Mouse (Mus musculus) right cerebral cortex, postnatal 10 days (tissue): ENCODE measurements around the gene Saa3.
"Not testable (repeated sequence)": the region's sequence is repeated elsewhere in the genome, so short reads cannot be mapped to it uniquely, and the experiment has no call there.

Experiments used
- DNase-seq, 2 experiments: peaks; one replicate each; pipeline ENCODE4 v3.0.0; 2021; ENCODE audit warnings: low spot score in 2 of 2

Gene Saa3

DNA sequence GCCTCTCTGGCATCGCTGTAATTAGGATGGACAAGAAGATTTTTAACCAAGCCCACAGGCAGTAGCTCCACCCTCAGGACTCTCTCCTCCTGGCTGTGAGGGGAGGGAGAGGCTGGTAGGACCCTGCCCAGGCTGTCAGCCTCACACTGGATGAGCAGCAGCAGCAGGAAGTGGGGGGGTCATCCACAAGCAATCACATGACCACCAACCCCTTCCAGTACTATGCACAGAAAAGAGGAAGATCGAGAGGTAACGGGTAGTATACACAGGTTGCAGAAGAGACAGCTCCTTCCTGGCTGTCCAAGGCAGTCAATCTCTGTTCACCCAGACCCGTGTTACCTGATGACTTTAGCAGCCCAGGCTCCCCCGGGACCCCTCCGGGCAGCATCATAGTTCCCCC, 3.2 kb downstream of the Saa3 start:
- DNase-seq, result no peak

DNA sequence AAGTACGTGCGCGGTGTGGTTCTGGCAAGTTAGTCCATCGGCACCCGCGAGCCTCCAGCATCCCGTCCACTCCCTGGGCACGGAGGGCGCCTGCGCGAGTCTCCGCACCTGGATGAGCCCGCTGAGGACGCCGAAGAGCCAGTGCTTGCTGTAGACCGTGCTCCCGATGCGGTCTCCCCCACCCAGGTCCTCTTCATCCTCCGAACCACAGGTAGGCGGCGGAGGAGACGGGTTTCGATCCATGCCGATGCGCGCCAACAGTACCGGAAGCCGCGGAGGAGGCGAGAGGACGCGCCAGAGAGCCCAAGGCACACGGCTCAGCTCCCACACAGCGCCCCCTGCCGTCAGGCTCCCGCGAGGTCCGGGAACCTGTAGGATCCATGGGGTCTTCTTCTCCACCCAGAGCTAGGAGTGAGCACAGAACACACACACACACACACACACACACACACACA, 5.1 kb downstream of the Saa3 start, which contains the start of gene Saal1:
Saal1 (minus strand) TSS at position 291 of the 455 bp plus-strand sequence.
- DNase-seq, result peak; percentile 89 to 92

DNA sequence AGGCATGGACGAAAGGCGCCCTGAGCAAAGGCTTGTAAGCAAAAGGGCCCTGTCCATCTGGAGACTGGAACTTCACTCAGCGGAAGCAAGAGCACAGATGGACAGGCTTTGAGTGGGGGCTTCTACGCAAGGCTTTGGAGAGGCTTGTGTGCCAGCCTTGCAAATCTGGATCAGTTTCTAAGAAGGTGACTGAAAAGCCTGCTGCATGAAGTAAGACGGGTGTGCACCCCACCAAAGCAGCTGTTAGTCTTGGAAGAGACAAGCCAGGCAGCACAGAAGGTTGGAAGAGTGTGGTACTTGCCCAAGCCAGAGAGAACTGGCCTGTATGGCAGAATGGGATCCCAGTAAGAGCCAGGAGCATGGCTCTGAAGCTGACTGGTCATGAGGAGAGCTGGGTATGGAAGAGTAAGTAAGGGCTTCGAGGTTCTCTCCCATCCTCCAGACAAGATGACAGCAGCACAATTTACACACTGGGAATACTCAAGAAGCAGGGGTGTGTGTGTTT, 14.9 kb downstream of the Saa3 start:
- no peak for DNase-seq

DNA sequence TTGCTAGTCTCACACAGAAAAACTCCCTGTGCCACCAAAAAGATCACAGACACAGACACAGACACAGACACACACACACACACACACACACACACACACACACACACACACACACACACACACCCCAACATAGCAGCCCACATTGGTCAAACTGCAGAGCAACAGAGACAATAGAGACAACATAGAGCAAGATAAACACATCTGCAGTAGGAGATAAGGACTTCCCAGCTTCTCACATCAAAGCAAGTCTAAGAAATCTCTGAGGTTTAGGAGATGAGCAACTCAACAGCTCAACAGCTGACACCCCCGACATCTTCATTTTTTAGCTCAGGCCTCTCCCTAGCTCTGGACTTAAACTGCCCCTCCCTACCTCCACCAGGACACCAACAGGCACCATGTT, 18.7 kb downstream of the Saa3 start:
- DNase-seq, result no peak

DNA sequence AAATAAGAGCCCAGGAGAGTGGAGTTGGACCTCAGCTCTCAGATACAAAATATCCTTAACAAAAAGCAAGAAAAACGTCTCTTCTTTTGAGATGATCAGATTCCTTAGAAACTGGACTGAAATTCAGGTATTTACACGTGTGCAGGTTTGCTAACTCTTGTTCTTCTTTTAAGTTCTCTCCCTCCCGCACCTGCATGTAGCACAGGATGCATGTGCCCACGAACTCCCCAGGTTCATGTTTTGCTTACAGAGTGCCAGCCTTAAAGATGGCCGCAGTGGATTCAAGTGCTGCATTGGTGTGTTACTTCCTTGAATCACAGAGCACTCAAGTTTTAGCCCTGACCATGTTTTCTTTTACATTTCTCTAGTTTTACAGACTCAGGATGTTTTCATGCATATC, 28.7 kb downstream of the Saa3 start:
- no peak for DNase-seq

DNA sequence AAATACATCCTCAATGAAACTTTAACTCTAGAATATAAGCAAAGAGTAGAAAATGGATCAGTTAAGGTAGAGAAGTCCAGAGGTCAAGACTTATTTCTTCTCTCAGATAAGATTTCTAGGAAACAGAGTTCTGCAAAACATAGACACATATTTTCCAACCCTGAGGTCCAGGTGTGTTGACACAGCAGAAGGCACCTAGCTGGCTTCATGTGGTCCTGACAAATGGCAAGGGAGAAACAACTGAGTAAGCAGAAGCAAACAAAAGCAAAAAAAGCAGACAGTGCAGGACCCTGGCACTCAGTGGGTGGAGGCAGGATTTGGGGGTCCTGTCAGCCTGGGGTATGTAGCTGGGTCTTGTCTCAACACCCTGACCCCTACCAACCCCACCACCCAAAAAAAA, 34.8 kb downstream of the Saa3 start:
- DNase-seq, result no peak

DNA sequence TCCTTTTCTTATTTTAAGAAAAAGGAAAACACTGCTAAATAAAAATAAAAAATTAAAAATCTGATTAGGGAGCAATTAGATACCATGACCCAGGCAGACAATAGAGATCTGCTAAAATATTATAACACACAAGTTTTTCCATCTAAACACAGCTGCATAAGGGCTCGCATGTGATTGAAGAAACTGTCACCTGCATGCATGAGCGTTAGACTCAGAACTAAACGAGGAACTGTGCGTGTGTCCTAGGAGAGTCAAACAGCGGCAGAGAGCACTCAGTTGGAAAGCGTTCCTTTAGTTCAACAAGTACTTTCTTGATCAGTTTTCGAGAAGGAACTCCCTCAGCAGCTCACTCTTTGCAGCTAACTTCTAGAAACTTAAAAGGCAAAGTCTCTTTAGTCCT, 36.5 kb downstream of the Saa3 start:
- DNase-seq, result not testable (repeated sequence)

DNA sequence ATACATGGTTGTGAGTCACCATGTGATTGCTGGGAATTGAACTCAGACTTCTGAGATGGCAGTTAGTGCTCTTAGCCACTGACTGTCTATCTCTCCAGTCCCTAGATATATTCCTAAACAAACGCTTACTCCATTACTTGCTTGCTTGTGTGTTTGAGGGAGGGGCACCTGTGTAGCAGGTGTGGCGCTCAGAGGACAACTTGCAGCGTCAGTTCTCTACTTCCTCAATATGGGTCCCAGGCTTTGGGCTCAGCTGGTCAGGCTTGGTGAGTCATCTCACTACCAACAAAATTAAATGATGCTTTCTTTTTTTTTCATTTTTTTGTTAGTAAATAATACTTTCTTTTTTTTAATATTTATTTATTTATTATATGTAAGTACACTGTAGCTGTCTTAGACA, 37.1 kb downstream of the Saa3 start:
- no peak for DNase-seq

- DNase-seq, result no peak
Measured at GRCm38 (mm10) chr7:46676808-46677360, 38.6 kb downstream of the Saa3 start.

DNA sequence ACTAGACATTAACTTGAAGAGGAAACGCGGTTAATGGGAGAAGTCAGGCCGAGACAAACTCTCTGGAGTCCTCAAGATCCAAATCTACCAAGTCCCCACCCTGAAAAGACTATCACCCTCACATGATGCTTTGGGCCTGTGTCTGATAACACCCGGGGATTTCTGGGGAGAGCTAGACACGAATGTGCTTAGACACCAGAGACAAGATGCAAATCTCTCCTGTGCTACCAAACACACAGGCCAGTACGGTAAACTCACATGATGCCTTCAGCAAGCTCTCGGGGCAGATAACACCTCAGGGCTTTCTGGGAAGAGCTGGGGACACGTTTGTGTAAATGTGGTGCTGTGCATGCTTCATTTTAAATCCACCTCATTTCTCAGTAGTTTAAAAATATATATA, 39.6 kb downstream of the Saa3 start:
- no peak for DNase-seq

DNA sequence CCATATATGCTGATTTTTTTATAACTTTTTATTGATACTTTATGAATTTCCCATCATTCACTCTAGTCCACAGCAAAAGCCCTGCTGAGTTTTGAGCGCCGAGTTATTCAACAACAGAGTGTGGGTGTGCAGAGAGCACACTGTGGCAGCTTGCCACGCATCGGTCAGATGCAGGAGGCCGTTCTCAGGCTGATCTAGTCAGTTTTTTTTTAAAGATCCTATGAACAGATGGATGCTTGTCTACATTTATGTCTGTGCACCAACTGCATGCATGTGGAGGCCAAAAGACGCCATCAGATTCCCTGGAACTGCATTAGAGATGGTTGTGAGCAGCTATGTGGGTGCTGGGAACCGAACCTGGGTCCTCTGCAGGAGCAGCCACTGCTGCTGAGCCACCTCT, 40.4 kb downstream of the Saa3 start:
- no peak for DNase-seq

DNA sequence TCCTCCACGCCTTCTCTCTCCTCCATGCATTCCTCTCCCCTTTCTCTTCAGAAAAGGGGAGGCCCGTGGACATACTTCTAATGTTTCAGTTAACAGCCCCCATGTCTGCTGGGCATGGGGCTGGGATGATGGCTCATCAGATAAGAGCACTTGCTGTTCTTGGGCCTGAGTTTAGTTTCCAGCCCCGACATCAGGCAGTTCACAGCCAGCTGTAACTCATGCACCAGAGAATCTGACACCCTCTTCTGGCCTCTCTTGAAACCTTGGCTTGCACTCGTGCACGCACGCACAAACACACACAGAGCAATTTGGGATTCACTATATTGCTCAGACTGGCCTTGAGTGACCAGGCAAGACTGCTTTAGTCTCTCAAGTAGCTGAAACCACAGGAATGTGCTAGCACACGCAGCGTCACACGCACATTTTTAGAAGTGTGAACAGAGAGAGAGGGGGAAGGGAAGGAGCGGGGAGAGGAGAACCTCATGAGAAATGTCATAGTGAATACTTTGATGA, 43.3 kb downstream of the Saa3 start, which contains the start of gene Tph1:
Tph1 (minus strand) TSS at position 378 of the 513 bp plus-strand sequence.
- no peak for DNase-seq

GRCm38 (mm10) chr7:46667256-46667655, 48.2 kb downstream of the Saa3 start:
- DNase-seq, result no peak

GRCm38 (mm10) chr7:46665236-46665635, 50.3 kb downstream of the Saa3 start:
- DNase-seq, result no peak
